Mouse (Mus musculus): ENCODE data around the gene Ddx4. TPM values are rescaled to one million over a fixed set of nuclear protein-coding genes. Genes with fewer than 3 reads are reported as not detected.

Gene Ddx4
- polyA plus RNA-seq (2012; rRNA removed), result not detected in 2 replicates

DNA sequence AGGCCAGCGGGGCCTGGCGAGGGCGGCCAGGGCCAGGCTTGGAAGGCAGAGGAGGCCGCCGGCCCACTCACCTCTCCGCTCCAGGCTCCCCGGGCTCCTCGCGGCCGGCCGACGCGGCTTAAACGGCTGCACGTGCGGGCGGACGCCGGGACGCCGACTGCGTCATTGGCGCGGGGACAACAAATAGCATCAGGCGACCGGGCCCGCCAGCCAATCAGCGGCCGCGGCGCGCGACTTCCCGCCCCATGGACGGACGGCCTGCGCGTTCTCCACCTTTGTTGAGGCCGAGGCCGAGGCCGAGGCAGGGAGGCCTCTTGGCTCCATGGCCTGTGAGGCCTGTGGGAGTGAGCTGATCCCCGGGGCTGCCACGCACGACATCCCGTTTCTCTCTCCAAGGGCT lies at the start of gene Ddx4:
TSS of gene Ddx4 (minus strand) at position 271 of the 400 bp plus-strand sequence.
- Histone ChIP-seq H3K4me1 (ENCODE audit: control insufficient read depth, insufficient read depth, low read length) (no peaks in the 10 kb centered on the region), H3K4me3 (replicated peaks; ENCODE audit: extremely low read depth, low read depth, low read length) (no peak within 1 kb of the TSS)
- TF ChIP-seq POLR2A (IDR thresholded peaks at IDR 0.05; ENCODE audit: borderline replicate concordance, extremely low read depth, low read depth, low read length), result no peak
- TF ChIP-seq CTCF (IDR thresholded peaks at IDR 0.05; ENCODE audit: insufficient read depth, low read length), result no peak
- no peak for DNase-seq
- WGBS, result 81% methylated on average over 45 of the region's 45 CpGs

DNA sequence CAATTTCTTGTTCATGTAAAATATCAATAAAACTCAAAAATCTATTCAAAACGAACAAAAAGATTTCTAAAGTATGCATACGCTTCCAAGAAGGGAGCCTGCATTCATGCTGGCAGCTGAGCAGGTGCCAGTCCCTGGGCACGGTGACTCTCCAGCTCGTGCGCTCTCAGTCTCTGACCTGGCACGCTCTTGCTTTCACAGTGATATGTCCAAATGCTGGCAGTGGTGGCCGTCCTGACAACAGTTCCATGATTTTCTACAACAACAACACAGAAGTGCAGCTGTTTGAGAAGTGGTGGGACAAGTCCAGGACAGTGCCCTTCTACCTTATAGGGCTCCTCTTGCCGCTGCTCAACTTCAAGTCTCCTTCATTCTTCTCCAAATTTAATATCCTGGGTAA lies 49.0 kb upstream of the Ddx4 start:
- 83% methylated on average over 8 of the region's 8 CpGs for WGBS

GRCm38 (mm10) chr13:112695526-112696240 lies 43.4 kb upstream of the Ddx4 start:
- DNase-seq, result no peak
- Histone ChIP-seq H3K4me1 (ENCODE audit: control insufficient read depth, insufficient read depth, low read length) (no peaks in the 10 kb centered on the region), H3K4me3 (replicated peaks; ENCODE audit: extremely low read depth, low read depth, low read length) (no peak overlapping the region)
- 91% methylated on average over 8 of the region's 8 CpGs for WGBS
- no peak for TF ChIP-seq POLR2A (IDR thresholded peaks at IDR 0.05; ENCODE audit: borderline replicate concordance, extremely low read depth, low read depth, low read length)
- no peak for TF ChIP-seq CTCF (IDR thresholded peaks at IDR 0.05; ENCODE audit: insufficient read depth, low read length)

More for the DNA sequence above, 49.0 kb upstream of the Ddx4 start:
- DNase-seq, result no peak
- no peaks in the 10 kb centered on the region for H3K4me1 ChIP-seq (ENCODE audit: control insufficient read depth, insufficient read depth, low read length)
- no peak for TF ChIP-seq CTCF (IDR thresholded peaks at IDR 0.05; ENCODE audit: insufficient read depth, low read length)
- TF ChIP-seq POLR2A (IDR thresholded peaks at IDR 0.05; ENCODE audit: borderline replicate concordance, extremely low read depth, low read depth, low read length), result no peak
- H3K4me3 ChIP-seq (replicated peaks; ENCODE audit: extremely low read depth, low read depth, low read length), result no peak overlapping the region

GRCm38 (mm10) chr13:112692870-112693553 lies 40.7 kb upstream of the Ddx4 start:
- peaks cover 3% of the 10 kb centered on the region for H3K4me1 ChIP-seq (ENCODE audit: control insufficient read depth, insufficient read depth, low read length)
- TF ChIP-seq CTCF (IDR thresholded peaks at IDR 0.05; ENCODE audit: insufficient read depth, low read length) (no peak), POLR2A (IDR thresholded peaks at IDR 0.05; ENCODE audit: borderline replicate concordance, extremely low read depth, low read depth, low read length) (no peak)
- no peak overlapping the region for H3K4me3 ChIP-seq (replicated peaks; ENCODE audit: extremely low read depth, low read depth, low read length)
- WGBS, result 91% methylated on average over 10 of the region's 10 CpGs
- no peak for DNase-seq

- DNase-seq, result no peak
- TF ChIP-seq POLR2A (IDR thresholded peaks at IDR 0.05; ENCODE audit: borderline replicate concordance, extremely low read depth, low read depth, low read length), result no peak
- TF ChIP-seq CTCF (IDR thresholded peaks at IDR 0.05; ENCODE audit: insufficient read depth, low read length), result no peak
- Histone ChIP-seq H3K4me3 (replicated peaks; ENCODE audit: extremely low read depth, low read depth, low read length) (no peak overlapping the region), H3K4me1 (ENCODE audit: control insufficient read depth, insufficient read depth, low read length) (peaks cover 8% of the 10 kb centered on the region)
- WGBS, result 39% methylated on average over 2 of the region's 2 CpGs
These were observed 33.9 kb upstream of the Ddx4 start for GRCm38 (mm10) chr13:112686155-112686554.

GRCm38 (mm10) chr13:112683970-112684369 lies 31.7 kb upstream of the Ddx4 start:
- peaks cover 8% of the 10 kb centered on the region for H3K4me1 ChIP-seq (ENCODE audit: control insufficient read depth, insufficient read depth, low read length)
- no peak for TF ChIP-seq POLR2A (IDR thresholded peaks at IDR 0.05; ENCODE audit: borderline replicate concordance, extremely low read depth, low read depth, low read length)
- TF ChIP-seq CTCF (IDR thresholded peaks at IDR 0.05; ENCODE audit: insufficient read depth, low read length), result no peak
- H3K4me3 ChIP-seq (replicated peaks; ENCODE audit: extremely low read depth, low read depth, low read length), result no peak overlapping the region
- DNase-seq, result no peak
- WGBS, result 56% methylated on average over 6 of the region's 6 CpGs

GRCm38 (mm10) chr13:112683312-112683711 lies 31.0 kb upstream of the Ddx4 start:
- Histone ChIP-seq H3K4me3 (replicated peaks; ENCODE audit: extremely low read depth, low read depth, low read length) (no peak overlapping the region), H3K4me1 (ENCODE audit: control insufficient read depth, insufficient read depth, low read length) (peaks cover 7% of the 10 kb centered on the region)
- WGBS, result 63% methylated on average over 2 of the region's 2 CpGs
- TF ChIP-seq POLR2A (IDR thresholded peaks at IDR 0.05; ENCODE audit: borderline replicate concordance, extremely low read depth, low read depth, low read length), result no peak
- no peak for TF ChIP-seq CTCF (IDR thresholded peaks at IDR 0.05; ENCODE audit: insufficient read depth, low read length)
- no peak for DNase-seq

GRCm38 (mm10) chr13:112678154-112678553 lies 25.9 kb upstream of the Ddx4 start:
- TF ChIP-seq POLR2A (IDR thresholded peaks at IDR 0.05; ENCODE audit: borderline replicate concordance, extremely low read depth, low read depth, low read length) (no peak), CTCF (IDR thresholded peaks at IDR 0.05; ENCODE audit: insufficient read depth, low read length) (no peak)
- 91% methylated on average over 4 of the region's 4 CpGs for WGBS
- no peaks in the 10 kb centered on the region for H3K4me1 ChIP-seq (ENCODE audit: control insufficient read depth, insufficient read depth, low read length)
- no peak overlapping the region for H3K4me3 ChIP-seq (replicated peaks; ENCODE audit: extremely low read depth, low read depth, low read length)
- no peak for DNase-seq

DNA sequence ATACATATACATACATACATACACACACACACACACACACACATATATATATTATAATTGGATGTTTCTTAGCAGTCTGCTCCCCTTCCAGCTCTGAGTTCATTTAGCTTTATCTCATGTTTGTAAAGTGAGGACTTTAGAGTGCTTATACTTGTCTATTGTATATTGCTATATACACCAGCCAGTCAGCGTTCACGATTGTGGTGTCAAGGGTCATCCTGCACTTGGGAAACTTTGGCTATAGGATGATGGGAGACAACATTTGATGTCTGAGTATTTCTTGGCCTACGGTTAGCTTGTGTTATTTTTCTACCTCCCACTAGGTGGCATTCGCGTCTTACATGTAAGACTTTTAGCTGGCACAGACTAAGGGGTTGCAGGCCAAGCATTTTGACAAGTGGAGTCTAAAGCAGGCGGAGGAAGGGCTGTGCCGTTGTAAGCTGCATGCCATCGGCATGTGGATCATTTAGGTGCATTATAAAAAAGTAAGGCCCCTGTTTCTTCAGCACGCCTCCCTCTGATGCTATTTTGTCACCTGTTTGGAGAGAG lies 21.7 kb upstream of the Ddx4 start:
- Histone ChIP-seq H3K4me3 (replicated peaks; ENCODE audit: extremely low read depth, low read depth, low read length) (no peak overlapping the region), H3K4me1 (ENCODE audit: control insufficient read depth, insufficient read depth, low read length) (no peaks in the 10 kb centered on the region)
- WGBS, result 5% methylated on average over 9 of the region's 9 CpGs
- TF ChIP-seq CTCF (IDR thresholded peaks at IDR 0.05; ENCODE audit: insufficient read depth, low read length), result peak; percentile 50
- no peak for TF ChIP-seq POLR2A (IDR thresholded peaks at IDR 0.05; ENCODE audit: borderline replicate concordance, extremely low read depth, low read depth, low read length)
- peak; percentile 60 for DNase-seq

Measured in lung, adult 2 months (tissue).